Mouse (Mus musculus): ENCODE results near the gene Dnah12. TPM values are rescaled to one million over a fixed set of nuclear protein-coding genes. Genes with fewer than 3 reads are reported as not detected.

Gene Dnah12
- total and polyA plus RNA-seq, 2 experiments from 2014 or later, result 0.19 to 0.67 TPM

DNA sequence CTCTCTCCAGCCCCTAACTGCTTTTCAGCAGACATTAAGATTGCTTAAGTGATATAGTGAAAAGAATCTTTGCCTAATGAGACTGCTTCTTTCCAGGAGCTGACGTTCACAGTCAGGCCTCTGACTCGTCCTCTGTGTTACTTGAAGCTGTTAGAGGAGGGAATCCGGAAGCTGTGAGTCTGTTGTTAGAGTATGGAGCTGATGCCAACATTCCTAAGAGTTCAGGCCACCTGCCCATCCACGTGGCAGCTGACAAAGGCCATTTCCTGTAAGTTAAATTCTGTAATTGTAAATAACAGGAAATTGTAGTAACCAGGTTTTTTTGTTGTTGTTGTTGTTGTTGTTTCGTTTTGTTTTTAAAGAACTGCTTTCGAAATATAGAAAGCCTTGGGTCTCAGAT, 218.1 kb downstream of the Dnah12 start:
- TF ChIP-seq CTCF (IDR thresholded peaks at IDR 0.05; ENCODE audit: low read depth), result no peak
- DNase-seq, result no peak
- 52% methylated on average over 6 of the region's 6 CpGs for WGBS
- H3K27ac ChIP-seq (ENCODE audit: low read depth, low read length), result no peak overlapping the region
- H3K4me1 ChIP-seq (ENCODE audit: insufficient read depth), result no peaks in the 10 kb centered on the region
- peaks cover 5% of the 10 kb centered on the region; the same call in 1 of the 2 replicates for H3K36me3 ChIP-seq (ENCODE audit: insufficient read depth)
- no peak overlapping the region for H3K4me2 ChIP-seq (ENCODE audit: low read depth)
- H3K4me3 ChIP-seq (ENCODE audit: low read depth, low read length), result no peak overlapping the region
- H3K9me3 ChIP-seq (ENCODE audit: low read length), result no peaks in the 10 kb centered on the region
- no peak for ATAC-seq
- no peaks in the 10 kb centered on the region for H3K27me3 ChIP-seq (ENCODE audit: insufficient read depth, low read length)
- H3K9ac ChIP-seq, result no peak overlapping the region

DNA sequence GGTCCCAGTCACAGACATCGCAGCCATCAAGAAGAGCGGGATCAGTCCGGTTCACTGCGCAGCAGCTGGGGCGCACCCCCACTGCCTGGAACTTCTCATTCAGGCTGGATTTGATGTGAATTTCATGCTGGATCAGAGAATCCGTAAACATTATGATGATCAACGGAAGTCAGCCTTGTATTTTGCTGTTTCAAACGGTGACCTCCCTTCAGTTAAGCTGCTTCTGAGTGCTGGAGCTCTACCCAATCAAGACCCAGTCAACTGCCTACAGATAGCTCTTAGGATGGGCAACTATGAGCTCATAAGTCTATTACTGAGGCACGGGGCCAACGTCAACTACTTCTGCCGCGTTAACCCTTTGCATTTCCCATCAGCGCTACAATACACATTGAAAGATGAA, 218.8 kb downstream of the Dnah12 start:
- H3K4me3 ChIP-seq (ENCODE audit: low read depth, low read length), result no peak overlapping the region
- no peak overlapping the region for H3K27ac ChIP-seq (ENCODE audit: low read depth, low read length)
- H3K36me3 ChIP-seq (ENCODE audit: insufficient read depth), result peaks cover 5% of the 10 kb centered on the region; the same call in 1 of the 2 replicates
- no peak for TF ChIP-seq CTCF (IDR thresholded peaks at IDR 0.05; ENCODE audit: low read depth)
- 92% methylated on average over 13 of the region's 13 CpGs for WGBS
- H3K27me3 ChIP-seq (ENCODE audit: insufficient read depth, low read length), result no peaks in the 10 kb centered on the region
- no peak overlapping the region for H3K4me2 ChIP-seq (ENCODE audit: low read depth)
- DNase-seq (no peak), ATAC-seq (no peak)
- no peaks in the 10 kb centered on the region for H3K4me1 ChIP-seq (ENCODE audit: insufficient read depth)
- H3K9me3 ChIP-seq (ENCODE audit: low read length), result no peaks in the 10 kb centered on the region
- no peak overlapping the region for H3K9ac ChIP-seq

- Histone ChIP-seq H3K4me3 (ENCODE audit: low read depth, low read length) (no peak overlapping the region), H3K4me1 (ENCODE audit: insufficient read depth) (no peaks in the 10 kb centered on the region), H3K9ac (no peak overlapping the region), H3K27me3 (ENCODE audit: insufficient read depth, low read length) (no peaks in the 10 kb centered on the region), H3K27ac (ENCODE audit: low read depth, low read length) (no peak overlapping the region), H3K9me3 (ENCODE audit: low read length) (no peaks in the 10 kb centered on the region), H3K4me2 (ENCODE audit: low read depth) (no peak overlapping the region), H3K36me3 (ENCODE audit: insufficient read depth) (peaks cover 8% of the 10 kb centered on the region; the same call in 1 of the 2 replicates)
- DNase-seq (no peak), ATAC-seq (no peak)
- no peak for TF ChIP-seq CTCF (IDR thresholded peaks at IDR 0.05; ENCODE audit: low read depth)
- WGBS, result 58% methylated on average over 9 of the region's 9 CpGs
Measured at GRCm38 (mm10) chr14:26913681-26914268, 220.7 kb downstream of the Dnah12 start.

DNA sequence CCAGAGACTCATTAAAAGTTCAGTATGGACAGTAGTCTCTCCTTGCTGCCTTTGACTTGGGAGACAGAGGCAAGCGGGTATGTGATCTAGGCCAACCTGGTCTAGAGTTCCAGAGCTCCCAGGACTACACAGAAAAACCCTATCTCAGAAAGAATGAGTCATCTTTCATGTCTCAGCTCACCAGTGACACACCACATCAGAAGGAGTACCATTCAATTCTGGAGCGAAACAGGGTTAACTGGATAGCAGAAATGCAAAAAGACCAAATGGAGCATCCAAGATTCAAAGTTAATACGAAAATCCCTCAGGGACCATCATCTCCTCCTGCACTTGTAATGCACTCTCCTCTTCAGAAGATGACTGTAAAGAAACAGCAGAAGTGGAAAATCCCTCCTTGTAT, 226.2 kb downstream of the Dnah12 start:
- Histone ChIP-seq H3K4me3 (ENCODE audit: low read depth, low read length) (no peak overlapping the region), H3K4me1 (ENCODE audit: insufficient read depth) (no peaks in the 10 kb centered on the region), H3K27ac (ENCODE audit: low read depth, low read length) (no peak overlapping the region), H3K27me3 (ENCODE audit: insufficient read depth, low read length) (no peaks in the 10 kb centered on the region), H3K4me2 (ENCODE audit: low read depth) (no peak overlapping the region), H3K9me3 (ENCODE audit: low read length) (no peaks in the 10 kb centered on the region), H3K9ac (no peak overlapping the region), H3K36me3 (ENCODE audit: insufficient read depth) (peaks cover 32% of the 10 kb centered on the region)
- ATAC-seq (no peak), DNase-seq (no peak)
- TF ChIP-seq CTCF (IDR thresholded peaks at IDR 0.05; ENCODE audit: low read depth), result no peak
- WGBS, result 97% methylated on average over 3 of the region's 3 CpGs

- H3K36me3 ChIP-seq (ENCODE audit: insufficient read depth), result peaks cover 50% of the 10 kb centered on the region
- DNase-seq, result no peak
Measured at GRCm38 (mm10) chr14:26923702-26924421, 230.8 kb downstream of the Dnah12 start.

DNA sequence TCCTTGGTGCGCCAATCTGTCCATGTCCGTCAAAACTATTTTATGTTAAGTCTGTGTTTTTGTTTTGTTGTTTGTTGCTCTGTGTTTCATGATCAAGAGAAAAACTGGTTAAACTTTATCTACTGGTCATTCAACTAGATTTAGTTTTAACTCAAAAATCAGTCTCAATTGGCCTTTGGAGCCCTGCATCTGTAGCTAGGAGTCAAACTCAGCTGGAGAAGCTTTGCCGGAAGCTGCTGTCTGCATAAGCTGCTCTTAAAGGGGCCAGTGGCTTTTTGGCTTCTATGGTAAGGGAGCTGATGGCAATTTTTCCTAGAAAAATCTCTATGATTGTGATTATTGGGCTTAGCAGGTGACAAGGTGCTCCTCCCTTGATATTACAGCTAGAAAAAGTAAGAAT, 241.8 kb downstream of the Dnah12 start:
- WGBS, result 87% methylated on average over 3 of the region's 3 CpGs
- ATAC-seq (no peak), DNase-seq (no peak)
- no peak overlapping the region for H3K27ac ChIP-seq (ENCODE audit: low read depth, low read length)
- no peaks in the 10 kb centered on the region for H3K27me3 ChIP-seq (ENCODE audit: insufficient read depth, low read length)
- no peak overlapping the region for H3K9ac ChIP-seq
- TF ChIP-seq CTCF (IDR thresholded peaks at IDR 0.05; ENCODE audit: low read depth), result no peak
- H3K4me3 ChIP-seq (ENCODE audit: low read depth, low read length), result no peak overlapping the region
- H3K4me2 ChIP-seq (ENCODE audit: low read depth), result no peak overlapping the region
- H3K36me3 ChIP-seq (ENCODE audit: insufficient read depth), result peaks cover 22% of the 10 kb centered on the region
- H3K9me3 ChIP-seq (ENCODE audit: low read length), result no peaks in the 10 kb centered on the region
- no peaks in the 10 kb centered on the region for H3K4me1 ChIP-seq (ENCODE audit: insufficient read depth)

More at GRCm38 (mm10) chr14:26923702-26924421, 230.8 kb downstream of the Dnah12 start:
- H3K27me3 ChIP-seq (ENCODE audit: insufficient read depth, low read length), result no peaks in the 10 kb centered on the region
- ATAC-seq, result no peak
- no peak overlapping the region for H3K27ac ChIP-seq (ENCODE audit: low read depth, low read length)
- H3K9me3 ChIP-seq (ENCODE audit: low read length), result no peaks in the 10 kb centered on the region
- no peak for TF ChIP-seq CTCF (IDR thresholded peaks at IDR 0.05; ENCODE audit: low read depth)
- H3K4me3 ChIP-seq (ENCODE audit: low read depth, low read length), result no peak overlapping the region
- no peak overlapping the region for H3K9ac ChIP-seq
- WGBS, result 92% methylated on average over 5 of the region's 5 CpGs
- no peaks in the 10 kb centered on the region for H3K4me1 ChIP-seq (ENCODE audit: insufficient read depth)
- no peak overlapping the region for H3K4me2 ChIP-seq (ENCODE audit: low read depth)

DNA sequence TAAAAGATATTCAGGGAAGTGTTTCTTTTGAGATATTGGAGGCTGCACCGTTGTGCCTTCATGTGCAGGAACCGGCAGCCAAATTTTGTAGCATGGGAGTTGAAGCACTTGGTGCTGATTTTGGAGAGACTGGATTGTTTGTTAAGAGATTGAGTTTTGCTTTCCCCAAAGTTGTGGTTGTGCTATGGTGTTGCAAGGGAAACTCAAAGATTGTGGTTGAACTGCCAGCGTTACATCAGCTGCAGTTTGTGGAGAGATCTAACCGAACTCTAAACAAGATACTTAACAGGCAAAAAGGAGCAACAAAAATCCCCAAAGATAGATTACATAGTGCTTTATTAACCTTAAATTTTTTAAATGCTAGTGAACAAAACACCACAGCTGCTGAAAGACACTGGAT, 242.5 kb downstream of the Dnah12 start:
- DNase-seq, result no peak

More for the DNA sequence above, 242.5 kb downstream of the Dnah12 start:
- no peak for ATAC-seq
- no peaks in the 10 kb centered on the region for H3K27me3 ChIP-seq (ENCODE audit: insufficient read depth, low read length)
- TF ChIP-seq CTCF (IDR thresholded peaks at IDR 0.05; ENCODE audit: low read depth), result no peak
- whole genome bisulfite sequencing, result 90% methylated on average over 4 of the region's 4 CpGs
- no peak overlapping the region for H3K4me2 ChIP-seq (ENCODE audit: low read depth)
- H3K4me1 ChIP-seq (ENCODE audit: insufficient read depth), result no peaks in the 10 kb centered on the region
- peaks cover 22% of the 10 kb centered on the region for H3K36me3 ChIP-seq (ENCODE audit: insufficient read depth)
- no peak overlapping the region for H3K9ac ChIP-seq
- H3K4me3 ChIP-seq (ENCODE audit: low read depth, low read length), result no peak overlapping the region
- no peak overlapping the region for H3K27ac ChIP-seq (ENCODE audit: low read depth, low read length)
- no peaks in the 10 kb centered on the region for H3K9me3 ChIP-seq (ENCODE audit: low read length)

Small RNA genes within 50 kb of the gene (microRNA-seq; reads per million reads assigned to microRNA genes)
- gene Mir7672, result 0.77 to 0.85 reads per million in 2 experiments

Other genes with a start within 250 kb of the Dnah12 start
- gene Slmap, start 158.3 kb upstream of the Dnah12 start, total RNA-seq (2014; rRNA removed), result 23.9 and 27.2 TPM in 2 replicates
- gene Slmap, start 158.3 kb upstream of the Dnah12 start, polyA plus RNA-seq (2015; fragmentation: Nextera tagmentation; extraction: Ambion mirVana), result 6.8 and 9.9 TPM in 2 replicates
- gene Dennd6a, start 119.4 kb upstream of the Dnah12 start, total RNA-seq (2014; rRNA removed), result 23.5 and 30.7 TPM in 2 replicates
- 6.8 and 11.9 TPM in 2 replicates for gene Dennd6a, start 119.4 kb upstream of the Dnah12 start, polyA plus RNA-seq (2015; fragmentation: Nextera tagmentation; extraction: Ambion mirVana)
- gene Arf4, start 55.2 kb upstream of the Dnah12 start, total RNA-seq (2014; rRNA removed), result 176 and 182 TPM in 2 replicates
- 521 and 540 TPM in 2 replicates for gene Arf4, start 55.2 kb upstream of the Dnah12 start, polyA plus RNA-seq (2015; fragmentation: Nextera tagmentation; extraction: Ambion mirVana)
- gene Pde12, start 23.4 kb upstream of the Dnah12 start, total RNA-seq (2014; rRNA removed), result 15.7 and 21.1 TPM in 2 replicates
- gene Pde12, start 23.4 kb upstream of the Dnah12 start, polyA plus RNA-seq (2015; fragmentation: Nextera tagmentation; extraction: Ambion mirVana), result 10.7 and 10.9 TPM in 2 replicates
- gene Asb14, start 201.3 kb downstream of the Dnah12 start, total RNA-seq (2014; rRNA removed), result 0.38 TPM in 2 replicates
- gene Asb14, start 201.3 kb downstream of the Dnah12 start, polyA plus RNA-seq (2015; fragmentation: Nextera tagmentation; extraction: Ambion mirVana), result 0.13 and 0.16 TPM in 2 replicates

Measured in forebrain, postnatal 0 days (tissue).